Mouse (Mus musculus) myocyte (in vitro differentiated cells): ENCODE results near the gene Gm20388. TPM values are rescaled to one million over a fixed set of nuclear protein-coding genes. Genes with fewer than 3 reads are reported as not detected.
A peak's percentile ranks its signal among the peaks of the same experiment; 100 is the strongest.

Experiments used
- H3K27me3 ChIP-seq: one replicate; pipeline ENCODE4 v1.6.1; 2011; ENCODE audit not compliant: control insufficient read depth, insufficient read depth, insufficient read length
- H3K36me3 ChIP-seq: one replicate; pipeline ENCODE4 v1.6.1; 2011; ENCODE audit not compliant: control insufficient read depth, insufficient read depth
- H3K4me2 ChIP-seq: one replicate; pipeline ENCODE4 v1.6.1; 2011; ENCODE audit warnings: low read depth, control low read depth
- H3K4me3 ChIP-seq: one replicate; pipeline ENCODE4 v1.5.1; 2011; ENCODE audit warnings: mild to moderate bottlenecking, control low read depth, moderate library complexity
- H3K79me2 ChIP-seq: one replicate; pipeline ENCODE4 v1.6.1; 2011; ENCODE audit not compliant: control insufficient read depth, insufficient read depth
- H3ac ChIP-seq: one replicate; pipeline ENCODE4 v1.6.1; 2011; ENCODE audit not compliant: control insufficient read depth, insufficient read length
- CEBPB ChIP-seq: IDR thresholded peaks from 2 replicates; pipeline ENCODE4 v1.6.1; 2011; ENCODE audit warnings: mild to moderate bottlenecking, moderate library complexity; ENCODE audit not compliant: poor library complexity, insufficient read depth, severe bottlenecking
- E2F4 ChIP-seq: IDR thresholded peaks from one replicate; pipeline ENCODE4 v1.6.1; 2011; ENCODE audit warnings: mild to moderate bottlenecking, control low read depth, moderate library complexity; ENCODE audit not compliant: insufficient read depth
- MAX ChIP-seq: IDR thresholded peaks from one replicate; pipeline ENCODE4 v1.6.1; 2011; ENCODE audit warnings: low read depth, mild to moderate bottlenecking, control low read depth
- MYOD1 ChIP-seq, 3 experiments: IDR thresholded peaks; one replicate each; pipeline ENCODE4 v1.6.1; 2011; ENCODE audit warnings: control low read depth in 2 of 3, low read depth in 2 of 3, mild to moderate bottlenecking in 2 of 3, moderate library complexity in 1 of 3; ENCODE audit not compliant: insufficient read length in 2 of 3, control insufficient read depth in 1 of 3
- MYOG ChIP-seq, 3 experiments: IDR thresholded peaks; one replicate each; pipeline ENCODE4 v1.6.1; 2011; ENCODE audit warnings: control low read depth in 2 of 3, low read depth in 2 of 3, mild to moderate bottlenecking in 2 of 3; ENCODE audit not compliant: insufficient read length in 2 of 3, control insufficient read depth in 1 of 3, insufficient read depth in 1 of 3
- POLR2A ChIP-seq: IDR thresholded peaks from one replicate; pipeline ENCODE4 v1.6.1; 2011; ENCODE audit warnings: low read depth, mild to moderate bottlenecking, control low read depth, moderate library complexity; ENCODE audit not compliant: insufficient read length
- POLR2AphosphoS2 ChIP-seq: IDR thresholded peaks from one replicate; pipeline ENCODE4 v1.6.1; 2011; ENCODE audit warnings: low read depth, control low read depth; ENCODE audit not compliant: insufficient read length
- REST ChIP-seq: IDR thresholded peaks from one replicate; pipeline ENCODE4 v1.6.1; 2011; ENCODE audit warnings: mild to moderate bottlenecking, control low read depth, moderate library complexity; ENCODE audit not compliant: insufficient read depth, insufficient read length
- SRF ChIP-seq: IDR thresholded peaks from one replicate; pipeline ENCODE4 v1.6.1; 2011; ENCODE audit warnings: low read depth; ENCODE audit not compliant: control insufficient read depth, insufficient read length
- TCF12 ChIP-seq: IDR thresholded peaks from one replicate; pipeline ENCODE4 v1.6.1; 2011; ENCODE audit warnings: mild to moderate bottlenecking, control low read depth; ENCODE audit not compliant: poor library complexity, insufficient read depth, severe bottlenecking
- TCF3 ChIP-seq: IDR thresholded peaks from one replicate; pipeline ENCODE4 v1.6.1; 2011; ENCODE audit warnings: low read depth, control low read depth; ENCODE audit not compliant: insufficient read length
- USF1 ChIP-seq: IDR thresholded peaks from one replicate; pipeline ENCODE4 v1.6.1; 2011; ENCODE audit warnings: low read depth, mild to moderate bottlenecking, control low read depth, moderate library complexity
- polyA plus RNA-seq: library from polyadenylated mRNA; unstranded; fragments of >200 nt; fragmentation: generic; extraction: Trizol; gene quantifications from one replicate; pipeline ENCODE4 v1.2.1, GENCODE M21; 2012; ENCODE audit warnings: missing spikeins

Gene Gm20388
- polyA plus RNA-seq, 1 experiment: 15.3 TPM

DNA sequence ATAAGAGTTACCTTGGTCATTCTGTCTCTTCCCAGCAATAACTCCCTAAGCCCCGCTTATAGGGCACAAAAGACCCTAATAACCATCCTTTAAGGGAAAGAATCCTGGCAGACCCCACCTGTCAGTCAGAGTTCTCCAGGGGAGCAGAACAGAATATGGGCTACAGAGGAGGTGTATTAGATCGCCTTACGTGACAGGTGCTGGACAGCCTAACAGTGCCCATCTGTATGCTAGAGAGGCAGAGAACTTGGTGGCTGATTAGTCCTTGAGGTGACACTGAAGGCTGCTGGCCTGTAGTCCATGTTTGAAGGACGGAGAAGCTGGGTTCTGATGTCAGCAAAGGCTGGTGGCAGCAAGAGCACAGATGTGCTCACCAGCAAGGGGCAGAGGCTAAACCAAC lies 200.3 kb downstream of the Gm20388 start:
- Histone ChIP-seq H3K79me2 (no peaks in the 10 kb centered on the region), H3K27me3 (no peaks in the 10 kb centered on the region), H3ac (no peak overlapping the region), H3K4me3 (no peak overlapping the region), H3K4me2 (no peak overlapping the region), H3K36me3 (no peaks in the 10 kb centered on the region)
- TF ChIP-seq CEBPB (no peak), POLR2A (no peak)

DNA sequence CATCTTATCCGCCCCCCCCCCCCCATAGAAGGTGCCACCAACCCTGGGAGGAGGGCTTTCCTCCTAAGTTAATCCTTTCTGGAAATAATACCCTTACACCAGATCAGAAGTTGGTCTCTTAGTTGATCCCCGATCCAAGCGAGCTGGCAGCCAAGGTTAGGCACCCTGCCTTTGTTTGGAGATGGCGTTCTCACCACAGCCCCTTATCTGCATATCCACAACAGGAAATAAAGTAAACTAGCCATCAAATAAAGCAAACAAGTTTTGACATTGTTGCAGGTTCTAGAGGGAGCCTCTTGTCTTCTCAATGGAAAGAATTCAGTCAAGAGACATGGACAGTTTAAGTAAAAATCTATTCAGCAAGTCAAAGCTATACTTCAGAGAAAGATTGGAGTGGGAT lies 200.7 kb downstream of the Gm20388 start:
- no peaks in the 10 kb centered on the region for H3K27me3 ChIP-seq
- H3ac ChIP-seq: no peak overlapping the region
- H3K4me2 ChIP-seq: no peak overlapping the region
- no peak overlapping the region for H3K4me3 ChIP-seq
- no peaks in the 10 kb centered on the region for H3K36me3 ChIP-seq
- no peaks in the 10 kb centered on the region for H3K79me2 ChIP-seq
- TF ChIP-seq POLR2AphosphoS2: no peak
- TF ChIP-seq E2F4: no peak
- TF ChIP-seq TCF12: no peak

DNA sequence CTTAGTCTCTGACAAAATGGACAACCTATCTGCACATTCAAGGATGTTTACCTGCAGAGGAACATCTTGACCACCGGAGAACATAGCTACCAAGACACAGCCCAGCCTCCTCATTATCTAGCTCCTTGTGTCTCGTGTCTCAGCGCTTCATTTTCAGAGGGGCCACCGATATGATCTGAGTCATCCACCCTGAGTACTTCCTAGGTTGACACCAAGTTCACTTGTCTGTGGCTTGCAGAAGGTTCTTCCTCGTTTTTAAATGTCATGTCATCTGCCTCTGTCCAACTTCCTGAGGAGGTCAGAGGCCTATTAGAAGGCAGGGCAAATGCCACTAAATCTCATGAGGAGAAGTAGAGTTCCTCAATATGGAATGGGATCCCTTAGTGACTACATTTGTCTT lies 201.9 kb downstream of the Gm20388 start:
- Histone ChIP-seq H3K79me2 (no peaks in the 10 kb centered on the region), H3ac (no peak overlapping the region), H3K4me2 (peak overlapping the region; percentile 87), H3K27me3 (no peaks in the 10 kb centered on the region), H3K4me3 (peak overlapping the region; percentile 28), H3K36me3 (no peaks in the 10 kb centered on the region)
- TF ChIP-seq E2F4: no peak
- no peak for TF ChIP-seq TCF3
- TF ChIP-seq MYOD1 (IDR thresholded peaks at IDR 0.05; ENCODE audit: control insufficient read depth in 1 of 3, insufficient read length in 2 of 3, low read depth in 2 of 3): no peak
- no peak for TF ChIP-seq POLR2A
- TF ChIP-seq CEBPB: no peak

DNA sequence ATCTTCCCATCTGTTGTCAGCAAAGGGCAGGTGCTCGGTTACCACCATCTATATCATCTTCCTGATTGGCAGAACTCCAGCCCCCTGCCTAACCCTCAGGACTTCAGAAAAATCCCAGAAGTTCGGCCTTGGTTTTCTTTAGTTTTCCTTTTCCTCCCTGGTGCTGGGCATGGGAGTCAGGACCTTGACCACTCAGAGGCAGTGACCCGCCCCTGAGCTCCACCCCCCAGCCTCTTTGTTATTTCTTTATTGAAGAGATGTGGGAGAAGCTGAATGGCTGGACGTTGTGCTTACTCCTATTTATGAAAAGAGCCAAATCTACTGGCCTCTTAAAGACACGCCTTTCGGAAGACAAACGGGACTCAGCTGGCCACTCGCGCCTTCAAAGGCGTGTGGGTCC lies 202.7 kb downstream of the Gm20388 start:
- peak overlapping the region; percentile 87 for H3K4me2 ChIP-seq
- peak overlapping the region; percentile 35 for H3ac ChIP-seq
- TF ChIP-seq SRF (no peak), MYOD1 (IDR thresholded peaks at IDR 0.05; ENCODE audit: control insufficient read depth in 1 of 3, insufficient read length in 2 of 3, low read depth in 2 of 3) (peak in 2 of 3 experiments; percentile 29 to 39)
- H3K36me3 ChIP-seq: no peaks in the 10 kb centered on the region
- no peaks in the 10 kb centered on the region for H3K27me3 ChIP-seq
- H3K79me2 ChIP-seq: no peaks in the 10 kb centered on the region
- H3K4me3 ChIP-seq: peak overlapping the region; percentile 28

DNA sequence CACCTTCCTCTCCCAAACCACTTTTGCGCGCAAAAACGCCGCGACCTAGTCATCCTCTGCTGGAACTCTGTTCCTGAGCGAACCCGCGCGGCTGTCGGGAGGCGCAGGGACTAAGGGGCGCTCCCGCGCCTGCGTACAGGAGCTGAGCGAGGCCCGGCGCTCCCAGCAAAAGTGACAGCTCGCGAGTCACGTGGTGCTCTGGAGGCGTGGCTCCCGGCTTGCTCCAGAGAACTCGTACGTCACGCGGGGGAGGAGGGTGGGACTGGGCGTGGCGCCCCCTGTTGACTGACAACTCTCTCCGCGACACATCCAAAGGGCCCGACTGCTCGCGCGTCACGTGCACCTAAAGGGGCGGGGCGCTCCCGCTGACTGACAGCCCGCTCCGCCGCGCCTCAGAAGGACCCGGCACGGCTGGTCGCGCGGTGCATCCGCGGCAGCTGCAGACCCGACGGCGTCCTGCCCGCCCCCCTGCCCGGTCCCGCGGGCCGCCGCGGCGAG lies 203.2 kb downstream of the Gm20388 start, which contains the start of gene 6430548M08Rik:
Gene 6430548M08Rik, plus strand, starts transcription at position 395 of the 498 bp plus-strand sequence.
- Histone ChIP-seq H3K27me3 (no peaks in the 10 kb centered on the region), H3K4me2 (peak within 1 kb of the TSS; percentile 87), H3K79me2 (no peaks in the 10 kb centered on the region), H3ac (peak within 1 kb of the TSS; percentile 35), H3K4me3 (peak within 1 kb of the TSS; percentile 28), H3K36me3 (no peaks in the 10 kb centered on the region)
- TF ChIP-seq MAX (no peak), SRF (peak; percentile 50), TCF3 (no peak), POLR2A (peak; percentile 54), POLR2AphosphoS2 (peak; percentile 59), MYOG (IDR thresholded peaks at IDR 0.05; ENCODE audit: control insufficient read depth in 1 of 3, insufficient read depth in 1 of 3, insufficient read length in 2 of 3, low read depth in 2 of 3) (peak in 2 of 3 experiments; percentile 63 to 79), E2F4 (no peak), MYOD1 (IDR thresholded peaks at IDR 0.05; ENCODE audit: control insufficient read depth in 1 of 3, insufficient read length in 2 of 3, low read depth in 2 of 3) (peak in 2 of 3 experiments; percentile 65 to 87), CEBPB (no peak), REST (no peak), TCF12 (no peak), USF1 (peak; percentile 94)

DNA sequence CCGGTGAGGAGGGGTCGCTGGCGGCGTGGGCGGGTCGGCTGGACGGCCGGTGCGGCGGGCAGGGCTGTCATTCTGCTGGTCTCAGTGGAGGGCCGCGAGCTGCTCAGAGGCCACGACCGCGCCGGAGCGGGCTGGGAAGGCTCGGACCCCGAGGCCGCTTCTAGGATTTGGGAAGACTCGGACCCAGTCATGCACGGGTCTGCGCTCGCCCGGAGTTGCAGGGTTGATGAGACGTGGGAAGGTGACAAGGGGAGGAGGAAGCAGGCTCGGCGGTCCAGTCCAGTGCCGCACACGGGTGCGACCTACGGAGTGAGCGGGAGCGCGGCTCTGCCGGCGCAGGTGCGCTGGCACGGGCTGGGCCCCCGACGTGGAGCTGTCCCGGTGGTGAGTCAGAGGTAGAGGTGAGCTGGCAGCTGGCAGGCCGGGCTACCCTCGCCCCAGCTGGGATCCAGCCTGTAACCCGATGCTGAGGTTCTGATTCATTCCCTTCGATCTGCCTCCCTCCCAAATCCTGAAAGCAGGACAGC lies 203.7 kb downstream of the Gm20388 start:
- Histone ChIP-seq H3K4me3 (peak overlapping the region; percentile 28), H3ac (peak overlapping the region; percentile 35), H3K79me2 (no peaks in the 10 kb centered on the region), H3K27me3 (no peaks in the 10 kb centered on the region), H3K4me2 (peak overlapping the region; percentile 79), H3K36me3 (no peaks in the 10 kb centered on the region)
- TF ChIP-seq USF1: no peak
- peak; percentile 48 for TF ChIP-seq TCF3
- peak in 2 of 3 experiments; percentile 75 to 80 for TF ChIP-seq MYOG (IDR thresholded peaks at IDR 0.05; ENCODE audit: control insufficient read depth in 1 of 3, insufficient read depth in 1 of 3, insufficient read length in 2 of 3, low read depth in 2 of 3)
- peak in 2 of 3 experiments; percentile 77 to 92 for TF ChIP-seq MYOD1 (IDR thresholded peaks at IDR 0.05; ENCODE audit: control insufficient read depth in 1 of 3, insufficient read length in 2 of 3, low read depth in 2 of 3)
- TF ChIP-seq MAX: no peak
